Mouse (Mus musculus) C2C12 (cell line): ENCODE data around the gene Tap2.

Source experiments
- CEBPB ChIP-seq: IDR thresholded peaks from one replicate; pipeline ENCODE4 v1.6.1; 2011; ENCODE audit warnings: low read depth, mild to moderate bottlenecking, control low read depth, moderate library complexity
- CTCF ChIP-seq: IDR thresholded peaks from one replicate; pipeline ENCODE4 v1.5.1; 2011; ENCODE audit not compliant: control insufficient read depth, insufficient read depth, insufficient read length
- FOSL1 ChIP-seq: IDR thresholded peaks from one replicate; pipeline ENCODE4 v1.8.0; 2011; ENCODE audit warnings: mild to moderate bottlenecking, low read length; ENCODE audit not compliant: poor library complexity, insufficient read depth, severe bottlenecking
- MAX ChIP-seq: IDR thresholded peaks from one replicate; pipeline ENCODE4 v1.6.1; 2011; ENCODE audit warnings: mild to moderate bottlenecking, control low read depth
- MYOD1 ChIP-seq: IDR thresholded peaks from one replicate; pipeline ENCODE4 v1.6.1; 2011; ENCODE audit warnings: low read depth; ENCODE audit not compliant: control insufficient read depth, insufficient read length
- MYOG ChIP-seq: IDR thresholded peaks from one replicate; pipeline ENCODE4 v1.6.1; 2011; ENCODE audit not compliant: control insufficient read depth, insufficient read length; ENCODE audit errors: extremely low read depth

DNA sequence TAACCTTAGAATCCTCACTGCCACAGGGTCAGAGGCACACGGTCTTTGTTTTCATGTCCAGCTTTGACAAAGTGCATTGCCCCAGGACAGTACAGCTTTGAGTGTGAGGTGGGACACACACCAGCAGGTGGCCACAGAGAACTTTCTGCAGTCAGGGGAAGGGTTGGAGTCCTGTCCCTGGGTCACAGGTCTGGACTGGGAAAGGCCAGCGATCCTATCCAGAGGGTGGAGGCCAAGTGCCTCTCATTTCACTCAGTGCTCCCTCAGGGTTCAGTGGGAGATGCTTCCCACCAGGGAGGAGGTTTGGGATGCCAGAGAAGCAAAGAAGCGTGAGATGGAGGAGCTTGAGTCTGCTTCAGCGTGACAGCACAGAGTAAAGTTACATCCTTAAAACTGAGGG, 48.3 kb downstream of the Tap2 start:
- TF ChIP-seq CTCF (no peak), MAX (no peak), FOSL1 (no peak), CEBPB (no peak), MYOD1 (no peak), MYOG (no peak)
